Mouse (Mus musculus) forebrain, embryonic 13.5 days (tissue): ENCODE results near the gene Cdkl3. TPM values are rescaled to one million over a fixed set of nuclear protein-coding genes. Genes with fewer than 3 reads are reported as not detected.

Experiments
- ATAC-seq: fragments of 200-750 bp; cut with Nextera tagmentation; 2 replicates; pipeline ENCODE4 v1.8.0; 2017
- H3K27ac ChIP-seq: fragments of 300-500 bp; sonication (generic); 2 replicates; pipeline ENCODE4 v1.5.1; 2015; ENCODE audit warnings: inconsistent platforms, mild to moderate bottlenecking, moderate library complexity
- H3K27me3 ChIP-seq: fragments of 300-500 bp; sonication (generic); 2 replicates; pipeline ENCODE4 v1.6.1; 2015; ENCODE audit warnings: mild to moderate bottlenecking, inconsistent platforms
- H3K36me3 ChIP-seq: fragments of 300-500 bp; sonication (generic); 2 replicates; pipeline ENCODE4 v1.6.1; 2015; ENCODE audit warnings: mild to moderate bottlenecking, inconsistent platforms; ENCODE audit not compliant: poor library complexity, severe bottlenecking
- H3K4me1 ChIP-seq: fragments of 300-500 bp; sonication (generic); 2 replicates; pipeline ENCODE4 v1.6.1; 2015; ENCODE audit warnings: inconsistent platforms
- H3K4me2 ChIP-seq: fragments of 300-500 bp; sonication (generic); 2 replicates; pipeline ENCODE4 v1.6.1; 2015; ENCODE audit warnings: inconsistent platforms, mild to moderate bottlenecking, moderate library complexity
- H3K4me3 ChIP-seq: fragments of 300-500 bp; sonication (generic); 2 replicates; pipeline ENCODE4 v1.5.1; 2015; ENCODE audit warnings: mild to moderate bottlenecking, inconsistent platforms
- H3K9ac ChIP-seq: fragments of 300-500 bp; sonication (generic); 2 replicates; pipeline ENCODE4 v1.6.1; 2015; ENCODE audit warnings: mild to moderate bottlenecking, inconsistent platforms
- H3K9me3 ChIP-seq: fragments of 300-500 bp; sonication (generic); replicated peaks from 2 replicates; pipeline ENCODE4 v1.6.1; 2016; ENCODE audit warnings: inconsistent platforms
- WGBS: fragments of 180-500 bp; shearing (Covaris S2); methylation state at CpG from one replicate; pipeline ENCODE4 v1.1.7; 2015; 5-methylcytosine and 5-hydroxymethylcytosine counted together
- polyA plus RNA-seq: library from polyadenylated mRNA; unstranded; fragments of >200 nt; fragmentation: Nextera tagmentation; extraction: Ambion mirVana; gene quantifications from 2 replicates; pipeline ENCODE4 v1.2.1, GENCODE M21; 2015

The Cdkl3 gene
- polyA plus RNA-seq, 1 experiment from 2014 or later: 15.0 TPM

DNA sequence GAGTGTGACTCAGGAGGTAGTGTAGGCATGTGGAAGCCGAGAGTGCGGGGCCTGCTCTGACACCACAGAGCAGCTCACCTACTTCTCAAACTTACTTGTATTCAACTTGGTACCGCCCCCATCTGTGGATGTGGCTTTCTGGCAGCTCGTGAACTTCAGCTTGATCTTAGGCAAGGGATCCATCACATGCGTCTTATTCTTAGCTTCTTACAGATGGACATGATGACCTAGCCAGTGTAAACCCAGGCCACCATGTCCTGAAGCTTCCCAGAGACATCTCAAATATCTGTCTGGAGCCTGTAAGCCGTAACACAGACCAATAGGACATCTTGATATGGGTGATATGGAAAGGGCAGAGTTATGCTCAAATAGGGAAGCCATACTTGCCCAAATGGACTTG lies 32.4 kb upstream of the Cdkl3 start:
- Histone ChIP-seq H3K36me3 (peaks cover 63% of the 10 kb centered on the region), H3K4me1 (peaks cover 9% of the 10 kb centered on the region)

DNA sequence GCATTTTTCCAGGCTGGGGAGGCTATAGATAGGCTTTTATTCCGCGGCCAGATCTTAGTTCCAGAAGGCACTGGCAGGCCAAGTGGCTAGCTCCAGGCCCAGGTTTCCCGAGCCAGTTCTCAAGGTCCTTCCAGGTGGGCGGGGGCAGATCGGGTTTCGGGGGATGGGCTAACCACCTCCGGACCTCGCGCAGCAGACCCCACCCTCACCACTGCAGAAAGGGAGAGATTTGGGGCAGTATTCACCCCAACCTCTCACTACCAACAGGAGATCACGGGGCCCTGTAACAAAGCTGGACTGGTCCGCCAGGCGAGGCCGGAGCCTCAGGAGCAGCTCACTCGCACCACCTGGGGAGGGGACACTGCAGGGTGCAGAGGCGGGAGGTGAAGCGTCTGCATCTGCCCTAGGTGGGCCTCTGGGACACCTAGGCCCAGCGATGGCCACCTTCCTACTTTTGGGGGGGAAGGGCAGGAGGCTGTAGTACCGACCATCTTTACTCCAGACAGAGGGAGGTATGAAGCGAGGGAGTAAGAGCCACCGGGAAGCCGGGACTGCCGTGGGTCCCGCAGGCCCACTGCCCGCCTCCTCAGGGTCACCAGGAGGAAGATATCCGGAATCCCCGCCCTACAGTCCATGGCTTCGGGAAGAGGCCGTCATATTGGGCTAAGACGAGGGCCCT lies 4.3 kb upstream of the Cdkl3 start:
- H3K27me3 ChIP-seq: no peaks in the 10 kb centered on the region
- peak overlapping the region; percentile 99 for H3K4me3 ChIP-seq
- WGBS: under 1% methylated on average over 29 of the region's 29 CpGs
- H3K4me1 ChIP-seq: peaks cover 45% of the 10 kb centered on the region
- H3K9ac ChIP-seq: peak overlapping the region; percentile 99
- peak overlapping the region; percentile 96 for H3K27ac ChIP-seq
- ATAC-seq: peak; percentile 48
- H3K4me2 ChIP-seq: peak overlapping the region; percentile 85
- no peaks in the 10 kb centered on the region for H3K9me3 ChIP-seq
- H3K36me3 ChIP-seq: peaks cover 31% of the 10 kb centered on the region

More for the DNA sequence above, 32.4 kb upstream of the Cdkl3 start:
- ATAC-seq: no peak
- WGBS: 96% methylated on average over 6 of the region's 6 CpGs
- no peak overlapping the region for H3K4me2 ChIP-seq
- no peaks in the 10 kb centered on the region for H3K9me3 ChIP-seq
- H3K4me3 ChIP-seq: no peak overlapping the region
- no peaks in the 10 kb centered on the region for H3K27me3 ChIP-seq
- H3K9ac ChIP-seq: no peak overlapping the region
- H3K27ac ChIP-seq: no peak overlapping the region

DNA sequence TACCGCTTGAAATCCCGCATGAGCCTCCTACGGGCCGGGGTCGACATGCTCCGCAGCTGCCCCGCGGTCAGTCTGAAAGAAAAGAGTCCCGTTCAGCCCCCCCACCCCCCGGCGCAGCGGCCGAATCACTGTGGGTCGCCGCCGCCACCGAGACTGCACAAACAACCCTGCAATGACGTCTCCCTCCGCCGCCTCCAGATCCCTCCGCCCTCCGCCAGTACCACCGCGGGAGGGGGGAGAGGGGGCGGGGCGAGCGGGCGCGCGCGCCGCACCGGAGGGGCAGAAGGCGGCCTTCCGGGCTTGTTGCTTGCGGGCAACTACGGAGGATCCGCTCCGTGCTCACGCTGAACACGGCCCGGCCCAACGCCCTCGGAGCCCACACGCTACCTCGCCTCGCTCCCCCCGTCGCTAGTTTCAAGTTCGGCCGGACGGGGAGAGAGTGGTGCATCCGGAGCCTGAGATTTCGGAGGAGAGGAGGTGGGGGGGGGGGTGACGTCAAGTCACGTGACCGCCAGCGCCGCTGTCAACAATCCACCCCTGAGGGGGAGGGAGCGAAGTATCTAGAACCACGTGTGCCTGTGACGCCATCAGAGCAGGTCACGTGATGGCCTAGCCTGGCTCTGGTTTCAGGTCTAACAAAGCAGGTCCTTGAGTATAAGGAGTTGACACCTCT lies 3.6 kb upstream of the Cdkl3 start, which contains the start of gene Ube2b:
Gene Ube2b (minus strand): TSS at position 473 of the 673 bp plus-strand sequence.
- Histone ChIP-seq H3K27ac (peak within 1 kb of the TSS; percentile 96), H3K4me3 (peak within 1 kb of the TSS; percentile 99), H3K4me2 (peak within 1 kb of the TSS; percentile 85), H3K36me3 (peaks cover 24% of the 10 kb centered on the region), H3K27me3 (no peaks in the 10 kb centered on the region), H3K9ac (peak within 1 kb of the TSS; percentile 99), H3K4me1 (peaks cover 50% of the 10 kb centered on the region), H3K9me3 (no peaks in the 10 kb centered on the region)
- peak; percentile 78 for ATAC-seq
- WGBS: under 1% methylated on average over 55 of the region's 63 CpGs

DNA sequence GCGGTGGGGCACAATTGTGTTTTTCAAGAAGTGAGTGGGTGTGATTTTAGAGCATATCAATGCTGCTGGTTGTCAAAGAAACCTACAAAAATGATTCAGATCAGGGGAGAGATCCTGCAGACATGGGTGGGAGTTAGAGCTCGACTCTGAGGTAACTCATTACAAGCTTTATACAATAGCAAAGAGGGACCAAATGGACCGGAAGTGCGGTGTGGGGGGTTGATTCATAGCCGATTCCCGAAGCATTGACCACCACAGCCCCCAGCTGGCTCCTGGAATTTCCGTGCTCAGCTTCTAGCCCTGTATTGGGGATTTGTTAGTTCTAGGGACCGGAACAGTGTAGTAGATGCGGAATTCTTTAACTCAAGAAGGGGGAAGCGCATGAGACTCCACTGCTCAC lies 2.7 kb upstream of the Cdkl3 start:
- peak overlapping the region; percentile 54; the same call in 1 of the 2 replicates for H3K9ac ChIP-seq
- no peaks in the 10 kb centered on the region for H3K9me3 ChIP-seq
- peak overlapping the region; percentile 51 for H3K4me2 ChIP-seq
- WGBS: 54% methylated on average over 10 of the region's 10 CpGs
- peaks cover 59% of the 10 kb centered on the region for H3K4me1 ChIP-seq
- ATAC-seq: no peak
- H3K27me3 ChIP-seq: no peaks in the 10 kb centered on the region
- peak overlapping the region; percentile 99 for H3K4me3 ChIP-seq
- H3K27ac ChIP-seq: peak overlapping the region; percentile 96; the same call in 1 of the 2 replicates
- peaks cover 15% of the 10 kb centered on the region for H3K36me3 ChIP-seq

DNA sequence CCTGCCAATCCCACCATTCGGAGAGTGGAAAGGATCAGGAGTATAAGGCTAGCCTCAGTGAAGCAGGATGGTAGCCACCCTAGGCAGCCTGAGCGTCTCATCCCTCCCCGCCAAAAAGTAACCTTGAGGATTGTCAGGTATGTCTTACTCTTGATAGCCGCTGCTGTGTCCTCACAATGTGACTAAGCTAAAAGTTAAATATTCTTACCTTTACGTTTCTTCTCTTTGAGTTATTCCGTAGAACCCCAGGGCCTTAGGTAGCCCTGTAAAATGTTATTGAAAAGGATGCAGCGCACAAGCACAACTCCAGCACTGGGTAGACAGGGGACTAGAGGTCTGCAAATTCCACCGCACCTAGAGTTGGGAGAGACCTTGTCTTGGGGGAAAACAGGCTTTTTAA lies 2.2 kb upstream of the Cdkl3 start:
- Histone ChIP-seq H3K9me3 (no peaks in the 10 kb centered on the region), H3K4me1 (peaks cover 58% of the 10 kb centered on the region)
- WGBS: 94% methylated on average over 8 of the region's 8 CpGs

DNA sequence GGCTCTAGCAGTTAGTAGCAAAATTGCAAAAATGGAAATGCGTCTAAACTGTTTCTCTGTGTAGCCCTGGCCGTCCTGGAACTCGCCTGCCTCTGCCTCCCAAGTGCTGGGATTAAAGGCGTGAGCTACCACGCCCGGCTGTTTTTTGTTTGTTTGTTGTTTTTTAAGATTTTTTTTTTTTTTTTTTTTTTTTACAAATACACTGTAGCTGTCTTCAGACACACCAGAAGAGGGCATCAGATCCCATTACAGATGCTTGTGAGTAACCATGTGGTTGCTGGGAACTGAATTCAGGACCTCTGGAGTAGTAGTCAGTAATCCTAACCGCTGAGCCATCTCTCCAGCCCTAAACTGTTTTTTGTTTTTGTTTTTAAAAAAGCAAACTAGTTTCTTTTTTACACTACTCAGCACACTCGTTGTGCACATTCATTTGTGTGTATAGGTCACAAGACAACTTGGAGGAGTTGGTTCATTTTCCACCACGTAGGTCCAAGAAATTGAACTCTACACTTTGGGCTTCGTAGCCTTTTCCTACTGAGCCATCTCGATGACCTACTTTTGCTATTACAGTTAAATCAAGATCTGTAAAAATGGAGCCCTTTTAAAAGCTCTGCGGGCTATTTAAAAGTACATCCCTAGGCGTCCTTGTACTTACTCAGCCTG lies 1.0 kb upstream of the Cdkl3 start:
- H3K4me1 ChIP-seq: peaks cover 48% of the 10 kb centered on the region
- no peaks in the 10 kb centered on the region for H3K9me3 ChIP-seq
- peak overlapping the region; percentile 72 for H3K4me2 ChIP-seq
- no peaks in the 10 kb centered on the region for H3K36me3 ChIP-seq
- H3K27ac ChIP-seq: peak overlapping the region; percentile 91
- H3K4me3 ChIP-seq: peak overlapping the region; percentile 88; the same call in 1 of the 2 replicates
- 0 out of 2 replicates have a peak overlapping the region, but pooled peaks have one; percentile 89 for H3K9ac ChIP-seq
- no peak for ATAC-seq
- no peaks in the 10 kb centered on the region for H3K27me3 ChIP-seq
- 79% methylated on average over 13 of the region's 13 CpGs for WGBS

More for the DNA sequence above, 2.2 kb upstream of the Cdkl3 start:
- peaks cover 10% of the 10 kb centered on the region for H3K36me3 ChIP-seq
- H3K4me3 ChIP-seq: no peak overlapping the region
- no peak for ATAC-seq
- no peaks in the 10 kb centered on the region for H3K27me3 ChIP-seq
- no peak overlapping the region for H3K4me2 ChIP-seq
- H3K9ac ChIP-seq: no peak overlapping the region
- no peak overlapping the region for H3K27ac ChIP-seq

DNA sequence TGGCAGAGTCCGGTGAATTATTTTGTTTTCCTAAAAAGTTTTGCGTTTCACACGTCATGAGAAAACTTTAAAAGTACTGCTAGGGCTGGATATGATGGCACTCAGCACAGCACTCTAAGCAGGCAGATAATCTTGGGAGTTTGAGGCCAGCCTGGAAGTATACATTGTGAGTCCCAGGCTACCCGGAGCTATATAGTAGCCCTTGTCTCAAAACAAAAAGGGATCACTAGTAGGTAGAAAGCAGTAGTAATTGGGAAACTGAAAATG lies 583 bp upstream of the Cdkl3 start:
- Histone ChIP-seq H3K27ac (peak overlapping the region; percentile 91), H3K27me3 (no peaks in the 10 kb centered on the region), H3K36me3 (no peaks in the 10 kb centered on the region), H3K4me2 (peak overlapping the region; percentile 72), H3K9ac (peak overlapping the region; percentile 89), H3K9me3 (no peaks in the 10 kb centered on the region), H3K4me1 (peaks cover 43% of the 10 kb centered on the region), H3K4me3 (peak overlapping the region; percentile 88)
- WGBS: 19% methylated on average over 4 of the region's 4 CpGs
- no peak for ATAC-seq

DNA sequence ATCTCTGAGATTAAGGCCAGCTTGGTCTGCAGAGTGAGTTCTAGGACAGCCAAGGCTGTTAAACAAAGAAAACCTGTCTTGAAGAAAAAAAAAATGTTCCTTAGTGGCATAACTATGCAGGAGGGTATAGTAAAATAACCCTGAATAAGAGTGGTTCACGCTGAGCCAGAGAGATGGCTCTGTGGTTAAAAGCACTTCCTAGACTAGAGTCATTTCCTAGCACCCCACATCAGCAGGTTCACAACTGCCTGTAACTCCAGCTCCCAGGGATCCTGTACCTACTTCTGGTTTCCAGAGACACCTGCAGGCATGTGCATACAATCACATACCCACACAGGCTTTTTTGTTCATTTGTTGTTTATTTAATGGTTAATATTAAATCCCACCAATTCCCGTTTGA lies 1.6 kb downstream of the Cdkl3 start:
- Histone ChIP-seq H3K27me3 (no peaks in the 10 kb centered on the region), H3K4me3 (no peak overlapping the region), H3K9me3 (no peaks in the 10 kb centered on the region), H3K4me1 (peaks cover 33% of the 10 kb centered on the region), H3K9ac (no peak overlapping the region), H3K4me2 (peak overlapping the region; percentile 19; the same call in 1 of the 2 replicates), H3K27ac (no peak overlapping the region), H3K36me3 (no peaks in the 10 kb centered on the region)
- no peak for ATAC-seq
- 76% methylated on average over 2 of the region's 2 CpGs for WGBS

DNA sequence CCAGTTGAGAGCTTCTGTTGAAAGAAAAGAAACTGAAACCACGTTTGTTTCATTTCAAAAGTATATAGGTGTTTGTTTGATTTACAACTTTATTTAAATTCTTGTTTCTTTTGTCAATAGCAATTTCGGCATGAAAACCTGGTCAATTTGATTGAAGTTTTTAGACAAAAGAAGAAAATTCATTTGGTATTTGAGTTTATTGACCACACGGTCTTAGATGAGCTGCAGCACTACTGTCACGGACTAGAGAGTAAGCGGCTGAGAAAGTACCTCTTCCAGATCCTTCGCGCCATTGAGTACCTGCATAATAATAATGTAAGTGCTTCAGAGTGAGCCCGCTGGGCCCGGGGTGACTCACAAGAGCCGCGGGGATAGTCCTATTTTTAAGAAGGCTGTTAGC lies 7.0 kb downstream of the Cdkl3 start:
- H3K27ac ChIP-seq: no peak overlapping the region
- no peaks in the 10 kb centered on the region for H3K27me3 ChIP-seq
- no peak overlapping the region for H3K9ac ChIP-seq
- H3K9me3 ChIP-seq: no peaks in the 10 kb centered on the region
- H3K4me3 ChIP-seq: no peak overlapping the region
- H3K36me3 ChIP-seq: 0 out of 2 replicates have a peak, but pooled peaks cover 8% of the 10 kb centered on the region
- WGBS: 89% methylated on average over 11 of the region's 11 CpGs
- H3K4me2 ChIP-seq: no peak overlapping the region
- ATAC-seq: no peak
- peaks cover 4% of the 10 kb centered on the region; the same call in 1 of the 2 replicates for H3K4me1 ChIP-seq

DNA sequence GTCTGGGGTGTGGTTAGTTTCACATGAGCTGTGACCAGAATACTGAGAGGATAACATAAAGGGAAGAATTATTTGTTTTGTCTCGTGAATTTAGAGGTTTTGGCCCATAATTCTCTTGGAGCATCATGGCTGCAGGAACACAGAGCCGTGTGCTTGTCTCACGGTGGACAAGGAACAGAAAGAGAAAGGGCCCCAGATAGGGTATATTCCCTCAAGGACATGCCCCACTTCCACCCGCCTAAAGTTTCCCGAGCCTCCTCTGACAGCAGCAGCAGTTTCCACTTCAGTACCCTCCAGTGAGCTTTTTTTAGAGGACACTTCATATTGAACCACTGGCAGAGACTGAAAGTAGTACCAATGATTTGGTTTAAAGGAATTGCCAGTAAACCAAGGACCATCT lies 7.5 kb downstream of the Cdkl3 start:
- H3K9me3 ChIP-seq: no peaks in the 10 kb centered on the region
- H3K36me3 ChIP-seq: 0 out of 2 replicates have a peak, but pooled peaks cover 8% of the 10 kb centered on the region
- WGBS: 81% methylated on average over 5 of the region's 5 CpGs
- no peaks in the 10 kb centered on the region for H3K27me3 ChIP-seq
- H3K4me3 ChIP-seq: no peak overlapping the region
- H3K4me2 ChIP-seq: no peak overlapping the region
- no peak overlapping the region for H3K27ac ChIP-seq
- no peaks in the 10 kb centered on the region for H3K4me1 ChIP-seq
- no peak overlapping the region for H3K9ac ChIP-seq
- no peak for ATAC-seq

DNA sequence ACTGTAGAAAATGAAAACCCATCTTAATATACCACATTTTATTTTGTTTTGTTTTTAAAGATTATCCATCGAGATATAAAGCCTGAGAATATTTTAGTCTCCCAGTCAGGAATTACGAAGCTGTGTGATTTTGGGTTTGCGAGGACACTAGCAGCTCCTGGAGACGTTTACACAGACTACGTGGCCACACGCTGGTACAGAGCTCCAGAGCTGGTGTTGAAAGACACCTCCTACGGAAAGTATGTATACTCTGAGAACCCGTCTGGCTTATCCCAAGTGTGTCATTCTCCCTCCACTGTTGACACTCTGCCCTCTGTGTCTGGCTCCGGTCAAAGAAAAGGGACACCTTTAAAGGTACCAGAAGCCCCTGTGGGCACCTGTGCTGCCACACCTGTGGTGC lies 14.2 kb downstream of the Cdkl3 start:
- Histone ChIP-seq H3K9ac (no peak overlapping the region), H3K36me3 (peaks cover 9% of the 10 kb centered on the region; the same call in 1 of the 2 replicates), H3K27me3 (no peaks in the 10 kb centered on the region), H3K9me3 (no peaks in the 10 kb centered on the region), H3K27ac (no peak overlapping the region), H3K4me1 (no peaks in the 10 kb centered on the region), H3K4me2 (no peak overlapping the region), H3K4me3 (no peak overlapping the region)
- no peak for ATAC-seq
- WGBS: 91% methylated on average over 9 of the region's 9 CpGs

DNA sequence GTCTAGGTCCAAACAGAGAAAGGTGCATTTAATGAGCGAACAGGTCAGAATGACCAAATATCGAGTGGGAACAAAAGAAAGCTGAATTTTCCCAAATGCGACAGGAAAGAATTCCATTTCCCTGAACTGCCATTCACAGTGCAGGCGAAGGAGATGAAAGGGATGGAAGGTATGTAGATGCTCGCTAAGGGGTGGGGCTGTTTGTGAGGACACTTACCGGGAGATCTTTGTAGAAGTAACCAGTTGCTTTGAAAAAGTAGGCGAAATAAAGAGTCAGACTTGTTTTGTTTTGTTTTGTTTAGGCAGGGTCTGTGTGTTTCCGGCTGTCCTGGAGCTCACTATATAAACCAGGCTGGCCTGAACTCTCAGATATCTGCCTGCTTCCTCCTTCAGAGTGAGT lies 28.3 kb downstream of the Cdkl3 start:
- 82% methylated on average over 8 of the region's 8 CpGs for WGBS
- Histone ChIP-seq H3K36me3 (peaks cover 3% of the 10 kb centered on the region; the same call in 1 of the 2 replicates), H3K9me3 (no peaks in the 10 kb centered on the region), H3K4me2 (no peak overlapping the region), H3K4me1 (no peaks in the 10 kb centered on the region), H3K9ac (no peak overlapping the region), H3K27ac (no peak overlapping the region), H3K4me3 (no peak overlapping the region), H3K27me3 (no peaks in the 10 kb centered on the region)
- ATAC-seq: no peak
